Mouse (Mus musculus) liver, embryonic 12.5 days (tissue): ENCODE results near the gene Fpr1. TPM values are rescaled to one million over a fixed set of nuclear protein-coding genes. Genes with fewer than 3 reads are reported as not detected.
"Not testable (repeated sequence)": the region's sequence is repeated elsewhere in the genome, so short reads cannot be mapped to it uniquely, and the experiment has no call there.

ENCODE experiments used
- ATAC-seq: fragments of 200-750 bp; cut with Nextera tagmentation; 2 replicates; pipeline ENCODE4 v1.8.0; 2017; ENCODE audit warnings: moderate number of reproducible peaks, mild to moderate bottlenecking, moderate library complexity
- H3K27ac ChIP-seq: fragments of 300-500 bp; sonication (generic); 2 replicates; pipeline ENCODE4 v1.5.1; 2016; ENCODE audit warnings: mild to moderate bottlenecking
- H3K27me3 ChIP-seq: fragments of 300-500 bp; sonication (generic); replicated peaks from 2 replicates; pipeline ENCODE4 v1.6.1; 2016; ENCODE audit warnings: mild to moderate bottlenecking, moderate library complexity
- H3K36me3 ChIP-seq: fragments of 300-500 bp; sonication (generic); 2 replicates; pipeline ENCODE4 v1.6.1; 2016; ENCODE audit warnings: mild to moderate bottlenecking, moderate library complexity
- H3K4me1 ChIP-seq: fragments of 300-500 bp; sonication (generic); 2 replicates; pipeline ENCODE4 v1.6.1; 2016
- H3K4me2 ChIP-seq: fragments of 300-500 bp; sonication (generic); 2 replicates; pipeline ENCODE4 v1.6.1; 2016; ENCODE audit warnings: mild to moderate bottlenecking, moderate library complexity
- H3K4me3 ChIP-seq: fragments of 300-500 bp; sonication (generic); 2 replicates; pipeline ENCODE4 v1.5.1; 2016; ENCODE audit warnings: mild to moderate bottlenecking, moderate library complexity
- H3K9ac ChIP-seq: fragments of 300-500 bp; sonication (generic); 2 replicates; pipeline ENCODE4 v1.6.1; 2016; ENCODE audit warnings: mild to moderate bottlenecking, moderate library complexity
- H3K9me3 ChIP-seq: fragments of 300-500 bp; sonication (generic); replicated peaks from 2 replicates; pipeline ENCODE4 v1.6.1; 2016; ENCODE audit warnings: mild to moderate bottlenecking, moderate library complexity
- WGBS: fragments of 180-500 bp; shearing (Covaris S2); methylation state at CpG from one replicate; pipeline ENCODE4 v1.1.7; 2016; ENCODE audit not compliant: insufficient replicate concordance; 5-methylcytosine and 5-hydroxymethylcytosine counted together
- polyA plus RNA-seq: library from polyadenylated mRNA; unstranded; fragments of >200 nt; fragmentation: Nextera tagmentation; extraction: Ambion mirVana; gene quantifications from 2 replicates; pipeline ENCODE4 v1.2.1, GENCODE M21; 2016

Gene Fpr1
- polyA plus RNA-seq, result 0.61 and 0.92 TPM in 2 replicates

DNA sequence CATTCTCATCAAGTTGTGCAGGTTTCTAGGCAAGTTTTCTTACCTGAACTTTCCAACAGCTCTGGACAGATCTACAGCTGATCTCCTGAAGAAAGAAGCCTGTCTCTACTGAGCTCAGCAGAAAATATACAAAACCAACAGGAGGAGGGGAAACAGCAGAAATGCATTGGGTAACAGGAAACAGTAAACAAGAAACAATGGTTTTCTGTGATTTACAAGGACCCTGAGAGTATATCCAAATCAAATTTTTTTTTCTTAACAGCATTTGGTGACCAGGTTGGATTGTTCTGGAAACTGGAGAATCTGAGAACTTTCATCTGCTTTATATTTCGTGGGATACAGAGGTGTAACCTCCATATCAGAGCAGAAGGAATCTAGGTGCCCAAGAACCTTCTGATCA lies at the start of gene Fpr1:
Gene Fpr1, minus strand, starts transcription at position 101 of the 400 bp plus-strand sequence.
- no peaks in the 10 kb centered on the region for H3K27me3 ChIP-seq
- 31% methylated on average over 1 of the region's 1 CpGs for WGBS
- no peak within 1 kb of the TSS for H3K9ac ChIP-seq
- no peaks in the 10 kb centered on the region for H3K9me3 ChIP-seq
- H3K36me3 ChIP-seq, result no peaks in the 10 kb centered on the region
- H3K4me3 ChIP-seq, result no peak within 1 kb of the TSS
- no peak for ATAC-seq
- no peaks in the 10 kb centered on the region for H3K4me1 ChIP-seq
- no peak within 1 kb of the TSS for H3K4me2 ChIP-seq
- no peak within 1 kb of the TSS for H3K27ac ChIP-seq

DNA sequence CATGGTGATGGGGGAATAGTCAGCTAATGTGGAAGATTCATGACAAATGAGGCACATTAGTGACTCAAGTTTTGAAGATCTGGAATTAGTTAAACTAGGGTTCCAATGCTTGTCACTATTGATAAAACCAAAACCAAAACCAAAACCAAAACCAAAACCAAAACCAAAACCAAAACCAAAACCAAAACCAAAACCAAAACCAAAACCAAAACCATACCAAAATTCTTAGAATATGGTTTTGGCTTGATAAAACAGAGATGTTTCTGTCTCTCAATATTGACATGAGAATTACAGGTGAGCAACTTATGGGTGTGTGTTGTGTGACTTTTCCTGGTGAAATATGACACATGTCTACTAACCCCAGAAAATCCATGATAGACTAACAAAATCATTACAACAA lies 34.0 kb upstream of the Fpr1 start:
- Histone ChIP-seq H3K27me3 (no peaks in the 10 kb centered on the region), H3K27ac (no peak overlapping the region), H3K36me3 (no peaks in the 10 kb centered on the region), H3K4me2 (no peak overlapping the region), H3K4me1 (no peaks in the 10 kb centered on the region), H3K9ac (no peak overlapping the region), H3K9me3 (no peaks in the 10 kb centered on the region), H3K4me3 (no peak overlapping the region)
- ATAC-seq, result no peak

DNA sequence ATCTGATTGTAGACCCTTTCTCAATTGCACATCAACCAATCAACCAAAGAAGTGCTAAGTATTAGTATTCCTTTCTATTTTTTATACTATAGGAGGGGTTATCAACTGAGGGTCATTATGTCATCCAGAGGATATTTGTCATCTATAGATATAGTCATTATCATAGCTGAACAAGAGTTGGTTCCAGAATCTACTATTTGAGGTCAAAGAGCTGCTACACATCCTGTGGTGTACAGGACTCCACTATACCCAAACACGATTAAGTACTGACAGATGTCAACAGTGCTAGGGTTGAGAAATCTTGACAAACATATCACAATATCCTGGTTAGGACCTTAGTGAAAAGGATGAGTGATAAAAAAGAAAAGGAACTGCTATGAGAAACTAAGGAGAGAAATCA lies 33.6 kb upstream of the Fpr1 start:
- H3K27me3 ChIP-seq, result no peaks in the 10 kb centered on the region
- no peaks in the 10 kb centered on the region for H3K9me3 ChIP-seq
- H3K9ac ChIP-seq, result no peak overlapping the region
- no peaks in the 10 kb centered on the region for H3K36me3 ChIP-seq
- H3K4me1 ChIP-seq, result no peaks in the 10 kb centered on the region
- no peak for ATAC-seq
- H3K4me2 ChIP-seq, result no peak overlapping the region
- no peak overlapping the region for H3K27ac ChIP-seq
- H3K4me3 ChIP-seq, result no peak overlapping the region
- 64% methylated on average over 1 of the region's 1 CpGs for WGBS

DNA sequence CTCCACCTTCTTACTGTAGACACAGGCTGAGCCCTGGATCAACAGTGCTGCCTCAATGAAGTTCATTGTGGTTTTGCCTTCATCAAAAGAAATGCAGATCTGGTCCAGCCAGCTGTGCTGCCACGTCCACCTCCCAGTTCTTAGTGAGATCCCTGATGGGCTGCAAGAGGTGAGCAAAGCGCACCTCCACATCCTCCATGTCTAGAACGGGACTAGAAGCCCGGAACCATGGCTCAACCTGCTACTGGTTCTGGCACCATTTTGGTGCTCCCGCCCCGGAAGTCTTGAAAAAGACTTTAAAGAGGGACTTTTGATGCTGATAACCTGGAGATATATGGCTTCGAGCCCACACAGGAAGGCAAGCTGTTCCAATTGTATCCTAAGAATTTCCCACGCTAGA lies 28.9 kb upstream of the Fpr1 start:
- not testable (repeated sequence) for H3K36me3 ChIP-seq, H3K4me3 ChIP-seq, H3K9ac ChIP-seq, H3K9me3 ChIP-seq, H3K27ac ChIP-seq, H3K4me2 ChIP-seq, H3K4me1 ChIP-seq, ATAC-seq
- WGBS, result 70% methylated on average over 8 of the region's 8 CpGs
- peaks cover 16% of the 10 kb centered on the region for H3K27me3 ChIP-seq

DNA sequence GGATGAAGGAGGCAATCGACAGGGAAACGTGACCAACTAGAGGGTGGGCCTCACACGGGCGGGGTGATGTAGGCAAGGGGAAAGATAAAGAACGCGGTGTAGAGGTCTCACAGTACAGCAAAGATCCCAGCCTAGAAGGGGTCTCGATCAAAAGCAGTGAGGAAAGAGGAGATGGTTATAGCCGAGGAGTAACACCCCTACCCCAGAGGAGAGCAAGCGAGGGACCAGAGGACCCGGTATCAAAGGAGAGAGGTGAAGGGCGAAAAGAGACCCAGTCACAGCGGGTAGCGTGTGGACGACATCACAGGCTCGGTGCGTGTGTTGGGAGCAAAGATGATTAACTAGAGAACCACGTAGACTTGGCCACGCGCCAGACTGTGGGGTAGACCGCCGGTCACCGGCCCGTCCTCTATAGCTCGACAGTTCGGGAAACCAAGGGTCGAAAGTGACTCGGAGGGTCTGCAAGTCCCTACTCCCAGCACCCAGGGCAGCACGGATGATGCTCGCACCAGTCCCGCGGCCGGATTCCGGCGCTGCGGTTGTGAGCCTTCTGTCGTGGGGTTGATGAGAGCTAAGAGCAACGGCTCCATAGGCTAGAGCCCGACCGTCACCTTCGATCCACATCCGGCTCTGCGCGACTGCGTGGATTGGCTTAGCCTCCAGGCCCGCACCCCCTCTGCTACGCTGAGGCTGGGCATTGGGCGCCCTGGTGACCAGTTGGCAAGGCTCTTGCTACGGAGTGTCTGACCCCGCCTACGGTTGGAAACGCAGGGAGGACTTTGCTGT lies 26.1 kb upstream of the Fpr1 start:
- H3K4me2 ChIP-seq, result peak overlapping the region; percentile 59
- H3K9me3 ChIP-seq, result no peaks in the 10 kb centered on the region
- peak overlapping the region; percentile 42 for H3K4me3 ChIP-seq
- H3K27me3 ChIP-seq, result peaks cover 16% of the 10 kb centered on the region
- 12% methylated on average over 51 of the region's 51 CpGs for WGBS
- ATAC-seq, result peak; percentile 90
- no peaks in the 10 kb centered on the region for H3K4me1 ChIP-seq
- no peaks in the 10 kb centered on the region for H3K36me3 ChIP-seq
- H3K27ac ChIP-seq, result no peak overlapping the region
- peak overlapping the region; percentile 27; the same call in 1 of the 2 replicates for H3K9ac ChIP-seq

DNA sequence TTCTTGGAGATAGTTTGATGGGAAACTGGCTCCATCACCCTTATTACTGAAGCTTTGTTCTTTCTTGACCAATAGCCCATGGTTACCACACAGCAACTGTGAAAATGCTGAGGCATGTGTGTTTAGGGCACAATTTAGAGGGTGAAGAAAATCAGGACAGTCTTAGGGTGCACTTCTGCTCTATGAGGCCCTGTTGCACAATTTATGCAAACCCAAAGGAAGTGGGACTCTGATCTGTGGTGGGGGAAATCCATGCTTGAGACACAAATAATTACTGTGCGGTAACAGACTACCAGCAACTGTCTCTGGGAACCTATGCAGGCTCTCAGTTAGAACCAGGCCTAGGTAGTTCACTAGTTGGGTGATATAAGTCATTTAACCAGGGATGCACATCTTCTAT lies 17.0 kb upstream of the Fpr1 start:
- Histone ChIP-seq H3K4me2 (no peak overlapping the region), H3K4me1 (no peaks in the 10 kb centered on the region), H3K36me3 (no peaks in the 10 kb centered on the region), H3K9ac (no peak overlapping the region), H3K9me3 (no peaks in the 10 kb centered on the region), H3K27me3 (no peaks in the 10 kb centered on the region), H3K4me3 (no peak overlapping the region), H3K27ac (no peak overlapping the region)
- no peak for ATAC-seq
- 59% methylated on average over 1 of the region's 1 CpGs for WGBS

DNA sequence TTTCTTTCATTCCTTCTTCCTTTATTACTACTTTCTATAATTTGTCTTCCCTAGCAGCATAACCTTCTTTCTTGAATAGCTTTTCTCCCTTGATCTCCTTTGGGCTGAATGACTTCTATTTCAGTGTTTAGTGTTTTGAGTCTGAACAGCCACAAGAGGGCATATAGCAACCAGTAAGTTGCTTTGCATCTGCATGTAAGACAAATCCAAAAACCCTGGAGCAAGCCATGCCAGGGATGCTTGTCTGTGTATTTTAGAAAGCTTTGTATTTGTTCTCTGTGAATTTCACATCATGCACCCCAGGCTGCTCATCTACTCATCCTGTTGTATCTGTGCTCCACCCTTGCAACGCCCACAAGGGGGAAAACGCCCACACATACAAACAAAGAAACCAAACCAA lies 15.5 kb upstream of the Fpr1 start:
- Histone ChIP-seq H3K4me2 (no peak overlapping the region), H3K4me1 (no peaks in the 10 kb centered on the region), H3K4me3 (no peak overlapping the region), H3K27me3 (no peaks in the 10 kb centered on the region), H3K9me3 (no peaks in the 10 kb centered on the region), H3K36me3 (no peaks in the 10 kb centered on the region), H3K9ac (no peak overlapping the region), H3K27ac (no peak overlapping the region)
- ATAC-seq, result no peak
- 48% methylated on average over 2 of the region's 2 CpGs for WGBS

DNA sequence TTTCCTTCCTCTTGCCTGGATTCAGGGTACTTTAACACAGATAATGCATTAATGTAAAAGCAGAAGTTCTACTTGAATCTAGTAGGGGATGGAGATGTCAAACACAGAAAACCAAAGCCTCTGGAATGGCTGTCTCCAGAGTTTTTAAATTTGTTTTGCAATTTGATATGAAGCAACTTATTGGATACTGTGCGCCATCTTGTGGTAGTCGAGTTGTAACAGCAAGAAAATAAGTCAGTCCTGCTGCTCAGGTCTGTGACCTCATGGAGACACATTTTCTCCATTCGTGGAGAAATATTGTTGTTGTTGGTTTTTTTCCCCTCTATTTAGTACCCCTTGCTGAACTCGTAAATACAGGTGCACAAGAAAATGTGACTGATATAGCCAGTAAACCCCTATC lies 12.3 kb upstream of the Fpr1 start:
- Histone ChIP-seq H3K4me2 (no peak overlapping the region), H3K27me3 (no peaks in the 10 kb centered on the region), H3K27ac (no peak overlapping the region), H3K9me3 (no peaks in the 10 kb centered on the region), H3K9ac (no peak overlapping the region), H3K4me3 (no peak overlapping the region), H3K4me1 (no peaks in the 10 kb centered on the region), H3K36me3 (no peaks in the 10 kb centered on the region)
- WGBS, result 4% methylated on average over 4 of the region's 4 CpGs
- no peak for ATAC-seq

DNA sequence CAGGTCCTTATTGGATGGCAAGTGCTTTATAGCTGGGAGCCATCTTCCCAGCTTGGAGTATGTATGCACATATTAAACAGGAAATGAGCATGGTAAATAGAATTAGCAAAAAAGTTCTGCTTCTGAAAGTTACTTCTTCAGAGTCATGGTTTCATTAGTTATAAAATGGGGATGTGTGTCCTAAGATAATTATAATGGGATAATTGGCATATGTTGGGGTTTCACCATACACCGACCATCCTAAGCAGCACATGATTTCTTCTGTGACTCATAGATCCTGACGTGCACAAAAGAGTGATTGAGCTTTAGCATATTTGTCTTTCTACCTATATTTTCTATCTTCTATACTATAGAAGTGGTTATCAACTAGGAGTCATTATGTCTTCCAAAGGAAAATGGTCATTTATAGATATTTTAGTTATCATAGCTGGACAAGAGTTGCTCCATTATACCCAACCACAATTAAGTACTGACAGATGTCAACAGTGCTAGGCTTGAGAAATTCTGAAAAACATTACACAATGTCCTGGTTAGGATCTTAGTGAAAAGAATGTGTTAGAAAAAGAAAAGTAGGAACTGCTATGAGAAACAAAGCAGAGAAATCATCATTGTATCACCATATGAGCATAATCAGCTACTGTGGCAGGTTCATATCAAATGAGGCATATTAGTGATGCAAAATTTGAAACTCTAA lies 6.1 kb upstream of the Fpr1 start:
- H3K4me3 ChIP-seq, result no peak overlapping the region
- H3K4me1 ChIP-seq, result no peaks in the 10 kb centered on the region
- H3K9ac ChIP-seq, result no peak overlapping the region
- no peaks in the 10 kb centered on the region for H3K9me3 ChIP-seq
- H3K4me2 ChIP-seq, result no peak overlapping the region
- no peak for ATAC-seq
- no peak overlapping the region for H3K27ac ChIP-seq
- no peaks in the 10 kb centered on the region for H3K27me3 ChIP-seq
- no peaks in the 10 kb centered on the region for H3K36me3 ChIP-seq
- 74% methylated on average over 2 of the region's 2 CpGs for WGBS

DNA sequence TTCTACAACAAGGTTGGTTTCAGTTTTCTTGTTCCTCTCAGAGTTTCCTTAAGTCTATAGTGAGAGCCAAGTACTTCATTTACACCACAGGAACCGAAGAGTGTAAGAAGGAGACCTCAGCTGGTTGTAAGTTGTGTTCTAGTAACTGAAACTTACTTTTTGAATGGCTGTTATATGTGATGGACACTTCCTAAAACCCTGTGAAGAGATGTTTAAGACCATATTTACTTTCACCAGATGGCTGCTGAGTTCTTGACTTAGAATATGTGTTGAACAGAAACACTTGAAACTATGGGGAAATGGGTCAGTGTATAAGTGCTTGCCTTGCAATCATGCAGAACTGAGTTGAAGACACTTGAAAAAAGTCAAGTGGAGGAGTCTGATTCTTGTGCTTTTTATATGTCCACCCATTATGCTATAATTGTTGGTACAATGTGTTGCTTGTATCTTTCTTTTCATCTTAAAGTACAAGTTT lies 4.1 kb upstream of the Fpr1 start, which contains the start of the genes Fpr2 and Fpr3:
Gene Fpr2, plus strand, starts transcription at position 51 of the 475 bp plus-strand sequence.
Gene Fpr3, plus strand, starts transcription at position 79 of the 475 bp plus-strand sequence.
- Histone ChIP-seq H3K27ac (no peak within 1 kb of the TSS), H3K27me3 (no peaks in the 10 kb centered on the region), H3K9me3 (no peaks in the 10 kb centered on the region), H3K9ac (no peak within 1 kb of the TSS), H3K36me3 (no peaks in the 10 kb centered on the region), H3K4me2 (no peak within 1 kb of the TSS), H3K4me1 (no peaks in the 10 kb centered on the region), H3K4me3 (no peak within 1 kb of the TSS)
- 31% methylated on average over 1 of the region's 1 CpGs for WGBS
- ATAC-seq, result no peak

DNA sequence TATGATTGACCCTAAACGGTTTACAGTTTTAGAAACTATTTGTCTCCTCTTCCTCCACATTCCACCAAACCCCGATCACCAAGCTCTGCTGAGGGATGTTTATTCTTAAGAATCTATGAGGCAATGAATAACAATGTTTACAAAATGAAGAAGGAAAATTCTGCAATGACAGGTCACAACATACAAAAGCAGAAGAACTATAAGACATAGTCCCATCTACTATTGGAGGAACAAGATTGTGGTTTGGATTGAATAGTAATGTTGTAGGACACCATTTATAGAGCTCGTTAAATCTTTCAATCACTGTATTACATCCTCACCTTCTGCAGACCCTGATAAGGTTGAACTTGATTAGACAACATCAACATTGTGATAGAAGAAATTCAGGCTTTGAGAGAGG lies 1.1 kb downstream of the Fpr1 start:
- Histone ChIP-seq H3K27ac (no peak overlapping the region), H3K9me3 (no peaks in the 10 kb centered on the region), H3K4me1 (no peaks in the 10 kb centered on the region), H3K36me3 (no peaks in the 10 kb centered on the region), H3K4me2 (no peak overlapping the region), H3K4me3 (no peak overlapping the region), H3K27me3 (no peaks in the 10 kb centered on the region), H3K9ac (no peak overlapping the region)
- WGBS, result 58% methylated on average over 3 of the region's 3 CpGs
- no peak for ATAC-seq

DNA sequence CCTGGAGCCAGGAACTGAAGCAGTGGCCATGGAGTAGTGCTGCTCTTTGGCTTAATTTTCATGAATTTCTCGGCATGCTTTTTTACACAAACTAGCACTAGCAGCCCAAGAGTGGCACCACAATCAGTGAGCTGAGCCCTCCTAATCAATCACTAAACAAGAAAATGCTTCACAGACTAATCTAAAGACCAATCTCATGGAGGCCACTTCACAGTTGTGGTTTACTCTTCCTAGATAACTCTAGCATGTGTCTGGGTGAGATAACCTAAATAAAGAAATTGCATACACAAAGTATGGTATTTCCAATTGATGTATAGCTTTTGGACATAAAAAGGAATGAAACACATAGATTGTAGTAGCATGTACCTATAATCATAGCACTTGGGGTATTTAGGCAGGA lies 4.4 kb downstream of the Fpr1 start:
- Histone ChIP-seq H3K9me3 (no peaks in the 10 kb centered on the region), H3K4me3 (no peak overlapping the region), H3K36me3 (no peaks in the 10 kb centered on the region), H3K27me3 (no peaks in the 10 kb centered on the region), H3K9ac (no peak overlapping the region), H3K4me1 (no peaks in the 10 kb centered on the region), H3K4me2 (no peak overlapping the region), H3K27ac (no peak overlapping the region)
- ATAC-seq, result no peak
- 36% methylated on average over 1 of the region's 1 CpGs for WGBS
